Mouse (Mus musculus): ENCODE results near the gene Frrs1l.

Frrs1l gene

GRCm38 (mm10) chr4:56912382-56913001 lies 77.7 kb downstream of the Frrs1l start:
- no peak for DNase-seq (ENCODE audit: low spot score)

GRCm38 (mm10) chr4:56909568-56909967 lies 80.6 kb downstream of the Frrs1l start:
- no peak for DNase-seq (ENCODE audit: low spot score)

- DNase-seq (ENCODE audit: low spot score): no peak
Measured at GRCm38 (mm10) chr4:56907671-56908070, 82.5 kb downstream of the Frrs1l start.

Data from ovary, postnatal 10 days (tissue).